Mouse (Mus musculus): ENCODE data around the gene Hoxc13. TPM values are rescaled to one million over a fixed set of nuclear protein-coding genes. Genes with fewer than 3 reads are reported as not detected.

Gene Hoxc13
- polyA plus RNA-seq, 1 experiment from 2014 or later: not detected

DNA sequence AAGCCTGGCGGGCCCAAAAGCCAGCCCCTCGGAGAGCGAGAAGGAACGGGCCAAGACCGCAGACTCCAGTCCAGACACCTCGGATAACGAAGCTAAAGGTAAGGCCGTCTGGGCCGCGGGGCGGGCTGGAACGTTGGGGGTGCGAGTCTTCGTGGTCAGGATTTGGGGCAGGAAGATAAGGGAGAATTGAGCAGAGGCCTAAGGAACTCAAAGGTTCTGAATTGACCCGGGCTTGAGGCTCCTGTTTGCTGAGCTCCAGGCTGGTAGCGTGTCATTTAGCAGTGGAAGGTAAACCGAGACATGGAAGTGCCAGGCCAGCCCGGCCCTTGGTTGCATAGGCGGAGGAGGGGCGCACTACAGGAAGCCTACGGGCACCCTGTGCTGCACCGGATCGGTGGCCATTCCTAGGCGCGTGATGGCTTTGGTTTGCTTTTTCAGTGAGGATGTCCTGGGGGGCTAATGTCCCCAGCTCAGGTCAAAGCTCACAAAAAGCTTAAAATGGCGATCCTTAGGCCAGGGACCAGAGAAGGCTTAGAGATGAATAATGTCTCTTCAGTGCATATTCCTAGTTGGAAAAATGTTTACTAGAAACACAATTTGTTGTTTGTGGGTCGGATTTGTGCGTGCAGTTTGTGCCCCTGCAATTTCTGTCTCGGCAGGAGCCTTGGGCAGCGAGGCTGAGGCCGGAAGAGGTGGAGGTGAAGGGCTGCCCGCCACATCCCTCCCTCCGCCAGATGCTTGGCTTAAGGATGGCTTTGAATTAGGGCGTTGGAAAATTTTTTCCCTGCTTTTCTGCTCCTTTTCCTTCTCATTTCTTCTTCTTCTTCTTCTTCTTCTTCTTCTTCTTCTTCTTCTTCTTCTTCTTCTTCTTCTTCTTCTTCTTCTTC is 46.9 kb downstream of the Hoxc13 start:
- no peaks in the 10 kb centered on the region for H3K36me3 ChIP-seq (replicated peaks)
- ATAC-seq (ENCODE audit: low FRiP score): no peak
- 1% methylated on average over 34 of the region's 34 CpGs for WGBS
- H3K4me3 ChIP-seq (replicated peaks): no peak overlapping the region
- H3K9ac ChIP-seq: no peak overlapping the region
- peaks cover 100% of the 10 kb centered on the region for H3K27me3 ChIP-seq
- H3K9me3 ChIP-seq: no peaks in the 10 kb centered on the region
- H3K4me1 ChIP-seq: peaks cover 4% of the 10 kb centered on the region; the same call in 1 of the 2 replicates
- no peak overlapping the region for H3K4me2 ChIP-seq
- no peak overlapping the region for H3K27ac ChIP-seq

DNA sequence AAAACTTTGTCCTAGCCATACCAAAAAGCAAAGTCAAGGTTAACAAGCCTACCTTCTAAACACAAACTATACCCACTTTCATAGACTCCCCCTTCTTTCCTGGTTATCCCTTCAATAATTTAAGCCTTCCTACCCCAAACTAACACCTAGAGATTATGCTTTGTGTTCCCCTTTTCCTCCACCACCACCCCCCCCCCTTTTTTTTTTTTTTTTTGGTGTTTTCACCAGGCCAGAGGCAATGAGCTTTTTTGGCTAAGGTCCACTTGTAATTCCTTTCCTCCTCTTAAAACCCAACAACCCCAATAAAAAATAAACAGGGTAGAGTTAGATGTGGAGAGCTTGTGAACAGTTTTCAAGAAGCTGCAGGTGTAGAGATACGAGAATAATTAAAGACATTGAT is 48.4 kb downstream of the Hoxc13 start:
- Histone ChIP-seq H3K36me3 (replicated peaks) (no peaks in the 10 kb centered on the region), H3K27me3 (peaks cover 100% of the 10 kb centered on the region), H3K4me3 (replicated peaks) (no peak overlapping the region), H3K9ac (no peak overlapping the region), H3K9me3 (no peaks in the 10 kb centered on the region), H3K27ac (no peak overlapping the region), H3K4me1 (peaks cover 4% of the 10 kb centered on the region; the same call in 1 of the 2 replicates), H3K4me2 (no peak overlapping the region)
- WGBS: 40% methylated on average over 1 of the region's 1 CpGs
- no peak for ATAC-seq (ENCODE audit: low FRiP score)

GRCm38 (mm10) chr15:102970740-102971139 is 49.8 kb downstream of the Hoxc13 start:
- no peak overlapping the region for H3K27ac ChIP-seq
- ATAC-seq (ENCODE audit: low FRiP score): no peak
- H3K4me2 ChIP-seq: no peak overlapping the region
- no peak overlapping the region for H3K4me3 ChIP-seq (replicated peaks)
- 1% methylated on average over 12 of the region's 12 CpGs for WGBS
- H3K27me3 ChIP-seq: peaks cover 100% of the 10 kb centered on the region
- no peak overlapping the region for H3K9ac ChIP-seq
- H3K4me1 ChIP-seq: peaks cover 4% of the 10 kb centered on the region; the same call in 1 of the 2 replicates
- no peaks in the 10 kb centered on the region for H3K9me3 ChIP-seq
- no peaks in the 10 kb centered on the region for H3K36me3 ChIP-seq (replicated peaks)

- H3K9me3 ChIP-seq: no peaks in the 10 kb centered on the region
- H3K4me1 ChIP-seq: no peaks in the 10 kb centered on the region
- no peak for ATAC-seq (ENCODE audit: low FRiP score)
- H3K27ac ChIP-seq: no peak overlapping the region
- H3K27me3 ChIP-seq: peaks cover 100% of the 10 kb centered on the region
- H3K36me3 ChIP-seq (replicated peaks): no peaks in the 10 kb centered on the region
- 1% methylated on average over 21 of the region's 21 CpGs for WGBS
- no peak overlapping the region for H3K9ac ChIP-seq
- no peak overlapping the region for H3K4me2 ChIP-seq
- no peak overlapping the region for H3K4me3 ChIP-seq (replicated peaks)
Observed at GRCm38 (mm10) chr15:102972254-102972653, 51.4 kb downstream of the Hoxc13 start.

- Histone ChIP-seq H3K4me3 (replicated peaks) (no peak overlapping the region), H3K9me3 (no peaks in the 10 kb centered on the region), H3K27ac (no peak overlapping the region), H3K4me2 (no peak overlapping the region), H3K36me3 (replicated peaks) (no peaks in the 10 kb centered on the region), H3K4me1 (no peaks in the 10 kb centered on the region), H3K27me3 (peaks cover 100% of the 10 kb centered on the region), H3K9ac (no peak overlapping the region)
- ATAC-seq (ENCODE audit: low FRiP score): no peak
- WGBS: 1% methylated on average over 6 of the region's 6 CpGs
Observed at GRCm38 (mm10) chr15:102972753-102973152, 51.9 kb downstream of the Hoxc13 start.

GRCm38 (mm10) chr15:102975034-102975433 is 54.1 kb downstream of the Hoxc13 start:
- no peak overlapping the region for H3K27ac ChIP-seq
- 4% methylated on average over 7 of the region's 7 CpGs for WGBS
- H3K4me1 ChIP-seq: no peaks in the 10 kb centered on the region
- no peak for ATAC-seq (ENCODE audit: low FRiP score)
- no peak overlapping the region for H3K9ac ChIP-seq
- H3K27me3 ChIP-seq: peaks cover 100% of the 10 kb centered on the region
- no peaks in the 10 kb centered on the region for H3K36me3 ChIP-seq (replicated peaks)
- no peak overlapping the region for H3K4me3 ChIP-seq (replicated peaks)
- no peaks in the 10 kb centered on the region for H3K9me3 ChIP-seq
- no peak overlapping the region for H3K4me2 ChIP-seq

DNA sequence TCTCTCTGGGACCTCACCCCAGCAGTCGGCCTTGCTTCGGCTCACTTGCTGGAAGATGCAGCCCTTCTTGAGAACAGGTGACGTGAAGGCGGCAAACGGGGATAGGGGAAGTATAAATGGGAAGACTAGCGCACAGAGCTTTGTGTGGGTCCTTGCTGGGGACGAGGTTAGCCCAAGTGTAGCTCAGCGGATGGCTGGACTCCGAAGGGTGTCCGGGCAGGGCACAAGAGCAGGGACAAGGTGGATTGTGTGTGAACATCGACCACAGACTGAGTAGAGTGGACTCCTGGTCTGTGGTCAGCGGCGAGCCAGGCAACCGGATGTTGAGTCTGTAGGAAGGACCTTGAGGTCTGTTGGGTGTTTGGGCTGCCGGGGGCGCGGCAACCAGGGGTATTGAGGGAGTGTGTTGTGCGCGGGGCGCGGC is 54.8 kb downstream of the Hoxc13 start:
- no peaks in the 10 kb centered on the region for H3K9me3 ChIP-seq
- H3K27me3 ChIP-seq: peaks cover 100% of the 10 kb centered on the region
- ATAC-seq (ENCODE audit: low FRiP score): no peak
- no peaks in the 10 kb centered on the region for H3K36me3 ChIP-seq (replicated peaks)
- WGBS: under 1% methylated on average over 21 of the region's 21 CpGs
- no peak overlapping the region for H3K9ac ChIP-seq
- H3K27ac ChIP-seq: no peak overlapping the region
- no peak overlapping the region for H3K4me3 ChIP-seq (replicated peaks)
- no peak overlapping the region for H3K4me2 ChIP-seq
- no peaks in the 10 kb centered on the region for H3K4me1 ChIP-seq

DNA sequence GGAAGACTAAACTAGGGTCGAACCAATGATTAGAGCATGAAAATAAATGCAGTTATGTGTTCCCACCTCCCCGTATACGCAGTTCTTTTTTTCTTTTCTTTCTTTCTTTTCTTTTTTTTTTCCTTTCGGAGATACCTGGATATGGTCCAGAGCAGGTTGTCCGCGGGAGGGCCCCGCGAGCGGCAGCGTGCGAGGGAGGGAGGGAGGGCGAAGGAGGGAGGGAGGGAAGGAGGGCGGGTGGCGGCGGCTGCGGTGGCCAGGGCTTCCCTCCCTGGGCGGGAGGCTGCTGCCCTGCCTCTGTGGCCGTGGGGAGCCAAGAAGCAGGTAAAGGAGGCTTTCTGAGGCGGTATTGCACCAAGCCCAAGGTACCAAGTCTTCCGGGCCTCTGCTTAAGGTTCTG is 55.3 kb downstream of the Hoxc13 start, which contains the start of gene Hoxc9:
Gene Hoxc9, plus strand, starts transcription at position 269 of the 400 bp plus-strand sequence.
- no peaks in the 10 kb centered on the region for H3K4me1 ChIP-seq
- no peak within 1 kb of the TSS for H3K9ac ChIP-seq
- no peaks in the 10 kb centered on the region for H3K36me3 ChIP-seq (replicated peaks)
- H3K9me3 ChIP-seq: no peaks in the 10 kb centered on the region
- H3K27me3 ChIP-seq: peaks cover 100% of the 10 kb centered on the region
- 1% methylated on average over 13 of the region's 20 CpGs for WGBS
- ATAC-seq (ENCODE audit: low FRiP score): no peak
- no peak within 1 kb of the TSS for H3K27ac ChIP-seq
- H3K4me2 ChIP-seq: no peak within 1 kb of the TSS
- no peak within 1 kb of the TSS for H3K4me3 ChIP-seq (replicated peaks)

DNA sequence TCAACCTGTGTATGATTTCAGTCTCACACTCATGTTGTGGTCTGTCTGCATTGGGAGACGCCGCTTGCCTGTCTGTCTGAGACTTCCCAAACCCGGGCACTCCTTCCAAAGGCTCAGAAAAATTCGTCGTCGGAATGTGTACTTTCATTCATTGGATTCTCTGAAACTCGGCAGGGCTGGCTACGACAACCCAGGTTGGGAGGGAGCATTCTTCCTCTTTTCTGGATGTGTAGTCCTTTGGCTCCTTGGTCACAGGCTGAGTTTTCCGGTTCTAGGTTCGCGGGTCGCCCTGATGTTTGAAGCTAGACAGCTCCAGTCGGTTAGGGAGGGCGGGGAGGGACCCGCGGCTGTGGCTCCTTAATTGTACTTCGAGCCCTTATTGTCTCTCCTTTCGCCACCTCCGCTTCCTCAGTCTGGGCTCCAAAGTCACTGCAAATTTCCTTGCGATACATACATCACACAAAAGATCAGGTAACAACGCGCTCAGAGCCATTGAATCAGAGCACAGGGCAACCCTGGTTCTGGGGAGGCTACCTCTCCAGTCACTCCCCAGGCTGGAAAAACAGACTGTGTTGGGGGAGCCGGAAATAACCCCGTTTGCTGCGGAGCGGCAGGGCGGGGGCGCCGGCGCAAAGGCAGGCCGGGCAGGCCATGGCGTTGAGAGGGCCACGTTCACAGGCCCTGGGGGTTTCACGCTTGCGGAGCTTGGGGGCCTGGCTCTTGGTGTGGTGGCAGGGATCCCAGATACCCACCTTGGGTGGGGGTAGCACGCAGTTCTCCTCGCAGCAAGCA is 55.9 kb downstream of the Hoxc13 start:
- H3K4me1 ChIP-seq: peaks cover 5% of the 10 kb centered on the region
- no peak for ATAC-seq (ENCODE audit: low FRiP score)
- WGBS: under 1% methylated on average over 37 of the region's 37 CpGs

DNA sequence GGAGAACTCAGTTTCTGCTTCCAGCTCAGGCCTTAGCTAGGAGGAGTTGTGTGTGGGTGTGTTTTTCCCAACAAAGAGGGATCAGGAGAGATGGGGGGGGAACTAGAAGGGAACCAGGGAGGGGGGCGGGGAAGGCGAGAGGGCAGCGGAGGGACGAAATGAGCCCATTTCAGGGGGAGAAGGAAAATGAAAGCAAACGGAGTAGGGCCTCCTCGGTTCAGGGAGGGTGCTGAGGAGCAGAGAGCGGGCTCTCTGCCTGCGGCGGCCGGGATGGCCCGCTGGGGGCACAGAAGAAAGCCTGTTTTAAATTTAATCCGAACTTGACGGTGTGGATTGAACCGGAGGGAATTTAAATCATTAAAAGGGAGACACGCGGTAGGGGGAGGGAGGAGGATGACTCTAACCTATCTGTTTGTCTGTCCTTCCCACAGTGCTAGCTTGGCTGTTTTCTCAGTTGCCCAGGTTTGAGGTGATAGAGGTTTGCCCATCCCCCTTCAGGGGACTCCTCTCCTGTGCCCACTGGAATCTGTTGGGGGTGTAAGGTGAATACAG is 56.6 kb downstream of the Hoxc13 start:
- Histone ChIP-seq H3K27me3 (peaks cover 100% of the 10 kb centered on the region), H3K27ac (no peak overlapping the region), H3K4me3 (replicated peaks) (no peak overlapping the region), H3K4me2 (no peak overlapping the region), H3K9me3 (no peaks in the 10 kb centered on the region), H3K36me3 (replicated peaks) (no peaks in the 10 kb centered on the region), H3K4me1 (peaks cover 8% of the 10 kb centered on the region), H3K9ac (no peak overlapping the region)
- WGBS: 1% methylated on average over 16 of the region's 16 CpGs
- ATAC-seq (ENCODE audit: low FRiP score): no peak

More for the DNA sequence above, 55.9 kb downstream of the Hoxc13 start:
- H3K36me3 ChIP-seq (replicated peaks): no peaks in the 10 kb centered on the region
- H3K9me3 ChIP-seq: no peaks in the 10 kb centered on the region
- no peak overlapping the region for H3K27ac ChIP-seq
- H3K4me2 ChIP-seq: no peak overlapping the region
- peaks cover 100% of the 10 kb centered on the region for H3K27me3 ChIP-seq
- no peak overlapping the region for H3K4me3 ChIP-seq (replicated peaks)
- H3K9ac ChIP-seq: no peak overlapping the region
